Mouse (Mus musculus): ENCODE measurements at regions not wholly inside any gene's neighbourhood (a gene's known extent, or its start where the extent isn't known, plus 50 kb on each side); places are given as distances from the start of the nearest gene placed in this dataset.
A peak's percentile ranks its signal among the peaks of the same experiment; 100 is the strongest.
"Not testable (repeated sequence)": the region's sequence is repeated elsewhere in the genome, so short reads cannot be mapped to it uniquely, and the experiment has no call there.

- H3K4me3 ChIP-seq = no peak overlapping the region
- peaks cover 15% of the 10 kb centered on the region for H3K4me1 ChIP-seq
- DNase-seq (ENCODE audit: low spot score) = no peak
- H3K27ac ChIP-seq (replicated peaks) = 0 out of 2 replicates have a peak overlapping the region, but pooled peaks have one; percentile 83
- H3K27me3 ChIP-seq (ENCODE audit: low read depth, poor library complexity, severe bottlenecking) = no peaks in the 10 kb centered on the region
- WGBS = 72% methylated on average over 10 of the region's 10 CpGs
- no peaks in the 10 kb centered on the region for H3K9me3 ChIP-seq (replicated peaks)
- no peaks in the 10 kb centered on the region for H3K36me3 ChIP-seq
These were observed 71.6 kb upstream of the Slc1a3 start for GRCm38 (mm10) chr15:8782131-8782507.

- Histone ChIP-seq H3K4me1 (peaks cover 15% of the 10 kb centered on the region), H3K27ac (replicated peaks) (peak overlapping the region; percentile 83), H3K9me3 (replicated peaks) (no peaks in the 10 kb centered on the region), H3K4me3 (no peak overlapping the region), H3K36me3 (no peaks in the 10 kb centered on the region), H3K27me3 (ENCODE audit: low read depth, poor library complexity, severe bottlenecking) (no peaks in the 10 kb centered on the region)
- 71% methylated on average over 28 of the region's 28 CpGs for WGBS
- peak; percentile 57 for DNase-seq (ENCODE audit: low spot score)
These were observed 70.9 kb upstream of the Slc1a3 start for GRCm38 (mm10) chr15:8781159-8782130.

GRCm38 (mm10) chr15:8780371-8780866 lies 69.9 kb upstream of the Slc1a3 start:
- Histone ChIP-seq H3K27ac (replicated peaks) (peak overlapping the region; percentile 83), H3K4me1 (peaks cover 15% of the 10 kb centered on the region), H3K4me3 (no peak overlapping the region), H3K27me3 (ENCODE audit: low read depth, poor library complexity, severe bottlenecking) (no peaks in the 10 kb centered on the region), H3K36me3 (no peaks in the 10 kb centered on the region), H3K9me3 (replicated peaks) (no peaks in the 10 kb centered on the region)
- WGBS = 79% methylated on average over 5 of the region's 5 CpGs
- DNase-seq (ENCODE audit: low spot score) = no peak

- 90% methylated on average over 16 of the region's 16 CpGs for WGBS
- no peak for DNase-seq (ENCODE audit: low spot score)
- no peak overlapping the region for H3K27ac ChIP-seq (replicated peaks)
- no peak overlapping the region for H3K4me3 ChIP-seq
- H3K4me1 ChIP-seq = no peaks in the 10 kb centered on the region
- H3K27me3 ChIP-seq (ENCODE audit: low read depth, poor library complexity, severe bottlenecking) = no peaks in the 10 kb centered on the region
- H3K36me3 ChIP-seq = no peaks in the 10 kb centered on the region
- no peaks in the 10 kb centered on the region; the same call in 1 of the 2 replicates for H3K9me3 ChIP-seq (replicated peaks)
These were observed 57.3 kb upstream of the Slc1a3 start for GRCm38 (mm10) chr15:8767624-8768571.

GRCm38 (mm10) chr15:8766208-8766607 lies 55.6 kb upstream of the Slc1a3 start:
- not testable (repeated sequence) for DNase-seq (ENCODE audit: low spot score); H3K4me1 ChIP-seq

DNA sequence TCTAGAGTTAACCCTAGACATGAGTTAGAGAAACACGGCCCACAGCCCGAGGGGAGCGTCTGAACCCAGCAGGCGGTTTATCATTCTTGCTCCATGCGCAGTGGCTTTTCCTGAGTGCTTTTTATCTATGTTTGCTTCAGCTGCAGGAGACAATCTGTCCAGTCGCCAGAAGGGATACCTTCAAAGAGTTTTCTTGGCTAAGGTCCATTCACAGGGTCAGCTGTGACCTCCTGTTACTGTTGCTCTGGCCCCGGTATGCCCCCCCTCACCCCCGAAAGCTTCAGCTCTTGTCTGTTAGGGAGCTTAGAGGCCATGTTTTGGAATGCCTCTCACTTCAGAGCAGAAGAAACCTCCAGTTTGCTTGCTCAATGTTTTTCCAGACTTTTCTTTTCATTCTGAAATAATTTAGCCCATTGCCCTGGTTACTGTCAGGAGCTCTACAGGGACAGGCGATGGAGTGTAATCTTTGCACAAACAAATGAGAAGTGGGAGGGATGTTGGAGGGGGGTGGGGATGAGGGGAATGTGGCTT lies 51.2 kb upstream of the Slc1a3 start:
- no peak overlapping the region for H3K4me3 ChIP-seq
- H3K4me1 ChIP-seq = peaks cover 9% of the 10 kb centered on the region
- H3K27me3 ChIP-seq (ENCODE audit: low read depth, poor library complexity, severe bottlenecking) = no peaks in the 10 kb centered on the region
- no peaks in the 10 kb centered on the region for H3K9me3 ChIP-seq (replicated peaks)
- 57% methylated on average over 9 of the region's 9 CpGs for WGBS
- H3K36me3 ChIP-seq = no peaks in the 10 kb centered on the region
- peak overlapping the region; percentile 42; the same call in 1 of the 2 replicates for H3K27ac ChIP-seq (replicated peaks)
- peak; percentile 40 for DNase-seq (ENCODE audit: low spot score)

More at GRCm38 (mm10) chr15:8766208-8766607, 55.6 kb upstream of the Slc1a3 start:
- not testable (repeated sequence) for H3K4me3 ChIP-seq; H3K27me3 ChIP-seq (ENCODE audit: low read depth, poor library complexity, severe bottlenecking); H3K36me3 ChIP-seq; H3K9me3 ChIP-seq (replicated peaks); H3K27ac ChIP-seq (replicated peaks)

DNA sequence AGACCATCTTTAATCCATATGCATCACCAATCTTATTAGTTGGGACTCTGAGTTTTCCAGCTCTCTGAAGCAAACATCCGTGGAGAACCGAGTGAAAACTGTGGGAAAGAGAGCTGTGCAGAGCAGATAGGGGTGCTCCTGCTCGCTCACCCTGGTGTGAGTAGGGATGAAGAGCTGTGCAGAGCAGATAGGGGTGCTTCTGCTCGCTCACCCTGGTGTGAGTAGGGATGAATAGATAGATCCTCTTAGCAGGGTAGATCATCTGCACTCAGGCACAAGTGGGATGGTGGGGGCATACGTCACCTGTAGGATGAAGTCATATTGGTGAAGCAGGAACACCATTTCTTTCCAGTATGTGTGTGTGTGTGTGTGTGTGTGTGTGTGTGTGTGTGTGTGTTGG lies 50.6 kb upstream of the Slc1a3 start:
- no peak overlapping the region for H3K4me3 ChIP-seq
- 87% methylated on average over 5 of the region's 5 CpGs for WGBS
- H3K9me3 ChIP-seq (replicated peaks) = no peaks in the 10 kb centered on the region
- peaks cover 9% of the 10 kb centered on the region for H3K4me1 ChIP-seq
- peak overlapping the region; percentile 42; the same call in 1 of the 2 replicates for H3K27ac ChIP-seq (replicated peaks)
- H3K36me3 ChIP-seq = no peaks in the 10 kb centered on the region
- no peaks in the 10 kb centered on the region for H3K27me3 ChIP-seq (ENCODE audit: low read depth, poor library complexity, severe bottlenecking)
- DNase-seq (ENCODE audit: low spot score) = no peak

All from midbrain, embryonic 10.5 days (tissue).